In the genomic region with DNA sequence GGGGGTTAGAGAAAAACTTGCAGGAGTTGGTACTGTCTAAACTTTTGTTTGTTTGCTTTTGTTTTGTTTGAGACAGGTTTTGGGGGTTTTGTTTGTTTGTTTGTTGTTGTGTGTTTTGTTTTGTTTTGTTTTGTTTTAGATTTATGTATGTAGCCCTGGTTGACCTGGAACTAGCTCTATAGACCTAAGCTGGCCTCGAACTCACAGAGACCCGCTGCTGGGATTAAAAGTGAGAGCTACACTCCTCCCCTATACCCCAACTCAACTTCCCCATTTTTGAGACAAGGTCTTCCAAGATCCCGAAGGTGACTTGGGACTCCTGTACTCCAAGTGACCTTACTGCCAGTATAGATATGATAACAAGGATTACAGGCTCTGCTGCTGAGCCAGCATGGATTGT, we compare ENCODE assay signal across 8 mouse cellular contexts. TPM values are rescaled to one million over a fixed set of nuclear protein-coding genes. Genes with fewer than 3 reads are reported as not detected.
DNase-seq lines count a peak whose midpoint lies in the region; ATAC-seq and TF ChIP-seq lines count a peak whose summit lies in the region.

No protein-coding gene starts in this region.

- WGBS in kidney, adult 2 months: 35% methylated on average over 3 of the region's 3 CpGs
- 42% methylated on average over 3 of the region's 3 CpGs for WGBS in hindbrain, embryonic 13.5 days
- WGBS in midbrain, embryonic 12.5 days: 39% methylated on average over 3 of the region's 3 CpGs

- H3K4me3 ChIP-seq in kidney, adult 2 months (ENCODE audit: insufficient read depth, low read depth, low read length): peak overlapping the region; percentile 98
- H3K4me3 ChIP-seq in bone marrow macrophage, adult 2 months (ENCODE audit: insufficient read depth, low read length): peak overlapping the region; percentile 95
- peak overlapping the region; percentile 58 for H3K4me3 ChIP-seq in hindbrain, embryonic 13.5 days
- peak overlapping the region; percentile 67 for H3K4me3 ChIP-seq in midbrain, embryonic 12.5 days

- peak overlapping the region; percentile 67; the same call in 1 of the 2 replicates for H3K9ac ChIP-seq in hindbrain, embryonic 13.5 days
- peak overlapping the region; percentile 62; the same call in 1 of the 2 replicates for H3K9ac ChIP-seq in midbrain, embryonic 12.5 days (replicated peaks)

- H3K4me1 ChIP-seq in kidney, adult 2 months (ENCODE audit: control insufficient read depth, insufficient read depth, low read length): peaks cover 12% of the 10 kb centered on the region
- H3K4me1 ChIP-seq in bone marrow macrophage, adult 2 months (ENCODE audit: control insufficient read depth, insufficient read depth, low read length): peaks cover 13% of the 10 kb centered on the region
- peaks cover 15% of the 10 kb centered on the region for H3K4me1 ChIP-seq in hindbrain, embryonic 13.5 days (replicated peaks)
- peaks cover 8% of the 10 kb centered on the region; the same call in 1 of the 2 replicates for H3K4me1 ChIP-seq in midbrain, embryonic 12.5 days

- no peak for TF ChIP-seq POLR2A in kidney, adult 2 months (IDR thresholded peaks at IDR 0.05; ENCODE audit: low read depth, low read length)
- TF ChIP-seq POLR2A in bone marrow macrophage, adult 2 months (IDR thresholded peaks at IDR 0.05; ENCODE audit: borderline replicate concordance, low read depth, low read length): no peak

- no peaks in the 10 kb centered on the region for H3K36me3 ChIP-seq in kidney, adult 2 months (ENCODE audit: control insufficient read depth, insufficient read depth, low read length)
- H3K36me3 ChIP-seq in hindbrain, embryonic 13.5 days: no peaks in the 10 kb centered on the region
- H3K36me3 ChIP-seq in midbrain, embryonic 12.5 days: no peaks in the 10 kb centered on the region

- peak overlapping the region; percentile 34; the same call in 1 of the 2 replicates for H3K27ac ChIP-seq in kidney, adult 2 months (ENCODE audit: insufficient read depth, low read depth, low read length)
- 0 out of 2 replicates have a peak overlapping the region, but pooled peaks have one; percentile 32 for H3K27ac ChIP-seq in bone marrow macrophage, adult 2 months (ENCODE audit: insufficient read depth, low read depth, low read length)
- no peak overlapping the region for H3K27ac ChIP-seq in hindbrain, embryonic 13.5 days
- H3K27ac ChIP-seq in midbrain, embryonic 12.5 days (replicated peaks): no peak overlapping the region

- no peak for TF ChIP-seq CTCF in kidney, adult 2 months (conservative IDR thresholded peaks at IDR 0.05; ENCODE audit: insufficient read depth, insufficient read length, low read depth, low read length)
- TF ChIP-seq CTCF in bone marrow macrophage, adult 2 months (IDR thresholded peaks at IDR 0.05; ENCODE audit: low read depth, low read length): no peak

- ATAC-seq in hindbrain, embryonic 13.5 days (ENCODE audit: low FRiP score): peak; percentile 42
- ATAC-seq in midbrain, embryonic 12.5 days (ENCODE audit: low FRiP score, low read depth): no peak; the same call in 1 of the 2 replicates

- H3K4me2 ChIP-seq in hindbrain, embryonic 13.5 days: peak overlapping the region; percentile 67
- H3K4me2 ChIP-seq in midbrain, embryonic 12.5 days (replicated peaks): peak overlapping the region; percentile 65

- DNase-seq in kidney, adult 2 months: no peak
- DNase-seq in kidney, postnatal 4 days: no peak
- no peak for DNase-seq in urinary bladder, postnatal 4 days (ENCODE audit: low spot score in 2 of 2)
- no peak for DNase-seq in gastrocnemius, adult 18-20 months (ENCODE audit: low spot score)
- no peak for DNase-seq in MN1 (ENCODE audit: low spot score)

- no peaks in the 10 kb centered on the region for H3K27me3 ChIP-seq in kidney, adult 2 months (replicated peaks; ENCODE audit: control insufficient read depth, insufficient read depth, low read length)
- 0 out of 2 replicates have a peak, but pooled peaks cover 3% of the 10 kb centered on the region for H3K27me3 ChIP-seq in hindbrain, embryonic 13.5 days
- no peaks in the 10 kb centered on the region for H3K27me3 ChIP-seq in midbrain, embryonic 12.5 days

- H3K9me3 ChIP-seq in hindbrain, embryonic 13.5 days: no peaks in the 10 kb centered on the region
- no peaks in the 10 kb centered on the region for H3K9me3 ChIP-seq in midbrain, embryonic 12.5 days

RNA-seq across cellular contexts. Expression of a gene that starts 2.8 kb away (rescaled TPM):
- 13.3 and 14.3 TPM in 2 replicates for polyA plus RNA-seq in kidney, adult 2 months (2012; rRNA removed)
- polyA plus RNA-seq in bone marrow macrophage, adult 2 months (2012; ENCODE audit: insufficient read depth, insufficient read length, missing spikeins): 30.7 and 32.0 TPM in 2 replicates
- polyA plus RNA-seq in hindbrain, embryonic 13.5 days (2015; fragmentation: Nextera tagmentation; extraction: Ambion mirVana): 42.2 and 47.1 TPM in 2 replicates
- polyA plus RNA-seq in midbrain, embryonic 12.5 days (2016; fragmentation: Nextera tagmentation; extraction: Ambion mirVana): 47.0 and 47.7 TPM in 2 replicates
- total RNA-seq in gastrocnemius, adult 18-20 months (2021): 10 to 100 TPM; 38.3 to 41.7 TPM

RNA-seq across cellular contexts. Expression of a gene that starts 7.2 kb away (rescaled TPM):
- 126 and 145 TPM in 2 replicates for polyA plus RNA-seq in kidney, adult 2 months (2012; rRNA removed)
- 68.7 and 73.4 TPM in 2 replicates for polyA plus RNA-seq in bone marrow macrophage, adult 2 months (2012; ENCODE audit: insufficient read depth, insufficient read length, missing spikeins)
- polyA plus RNA-seq in hindbrain, embryonic 13.5 days (2015; fragmentation: Nextera tagmentation; extraction: Ambion mirVana): 165 and 167 TPM in 2 replicates
- 163 and 168 TPM in 2 replicates for polyA plus RNA-seq in midbrain, embryonic 12.5 days (2016; fragmentation: Nextera tagmentation; extraction: Ambion mirVana)
- 100 to 1,000 TPM; 272 to 274 TPM for total RNA-seq in gastrocnemius, adult 18-20 months (2021)

Comparison
In these comparisons a context has a peak if more than half of its experiments do, and no peak if none do; other contexts are left out.
1. H3K27ac ChIP-seq: peak in kidney, adult 2 months (single experiment) and bone marrow macrophage, adult 2 months (single experiment); none in hindbrain, embryonic 13.5 days (single experiment) and midbrain, embryonic 12.5 days (single experiment).
2. Peak in every context shown above with its lines, with median percentiles within 50 percentile points of each other: H3K4me3 ChIP-seq.